Mouse (Mus musculus) heart, embryonic 10.5 days (tissue): ENCODE measurements around the gene Tmem50b. TPM values are rescaled to one million over a fixed set of nuclear protein-coding genes. Genes with fewer than 3 reads are reported as not detected.
"Not testable (repeated sequence)": the region's sequence is repeated elsewhere in the genome, so short reads cannot be mapped to it uniquely, and the experiment has no call there.

Experiments used
- DNase-seq: peaks from one replicate; pipeline ENCODE4 v3.0.0-alpha.2; 2017; ENCODE audit warnings: low spot score
- H3K27ac ChIP-seq: fragments of 300-500 bp; sonication (generic); 2 replicates; pipeline ENCODE4 v1.5.1; 2016; ENCODE audit warnings: mild to moderate bottlenecking
- H3K27me3 ChIP-seq: fragments of 300-500 bp; sonication (generic); 2 replicates; pipeline ENCODE4 v1.6.1; 2016; ENCODE audit warnings: mild to moderate bottlenecking; ENCODE audit not compliant: poor library complexity, insufficient read depth, severe bottlenecking
- H3K36me3 ChIP-seq: fragments of 300-500 bp; sonication (generic); 2 replicates; pipeline ENCODE4 v1.6.1; 2016; ENCODE audit warnings: mild to moderate bottlenecking, moderate library complexity
- H3K4me1 ChIP-seq: fragments of 300-500 bp; sonication (generic); 2 replicates; pipeline ENCODE4 v1.6.1; 2016; ENCODE audit warnings: mild to moderate bottlenecking
- H3K4me3 ChIP-seq: fragments of 300-500 bp; sonication (generic); 2 replicates; pipeline ENCODE4 v1.5.1; 2016; ENCODE audit warnings: mild to moderate bottlenecking, moderate library complexity
- H3K9me3 ChIP-seq: fragments of 300-500 bp; sonication (generic); 2 replicates; pipeline ENCODE4 v1.6.1; 2016; ENCODE audit warnings: mild to moderate bottlenecking, moderate library complexity
- WGBS: fragments of 180-500 bp; shearing (Covaris S2); methylation state at CpG from one replicate; pipeline ENCODE4 v1.1.7; 2016; 5-methylcytosine and 5-hydroxymethylcytosine counted together
- polyA plus RNA-seq: library from polyadenylated mRNA; unstranded; fragments of >200 nt; fragmentation: Nextera tagmentation; extraction: Ambion mirVana; gene quantifications from 2 replicates; pipeline ENCODE4 v1.2.1, GENCODE M21; 2016

Tmem50b gene
- 44.7 and 56.1 TPM in 2 replicates for polyA plus RNA-seq

- DNase-seq, result peak; percentile 99
- WGBS, result under 1% methylated on average over 34 of the region's 34 CpGs
- Histone ChIP-seq H3K27ac (peak within 1 kb of the TSS; percentile 90), H3K4me1 (peaks cover 23% of the 10 kb centered on the region), H3K4me3 (peak within 1 kb of the TSS; percentile 93), H3K36me3 (peaks cover 4% of the 10 kb centered on the region), H3K27me3 (peaks cover 10% of the 10 kb centered on the region), H3K9me3 (no peaks in the 10 kb centered on the region)
These were observed at the start of gene Tmem50b for GRCm38 (mm10) chr16:91597672-91598010. Gene Tmem50b (minus strand): TSS chr16:91597800.

GRCm38 (mm10) chr16:91646681-91647419, 49.2 kb upstream of the Tmem50b start, which contains the start of gene Gart:
Gene Gart (minus strand): TSS chr16:91646952.
- peak within 1 kb of the TSS; percentile 87 for H3K4me3 ChIP-seq
- peak within 1 kb of the TSS; percentile 99 for H3K27ac ChIP-seq
- peaks cover 26% of the 10 kb centered on the region for H3K36me3 ChIP-seq
- WGBS, result under 1% methylated on average over 59 of the region's 59 CpGs
- H3K4me1 ChIP-seq, result peaks cover 10% of the 10 kb centered on the region
- H3K9me3 ChIP-seq, result no peaks in the 10 kb centered on the region
- H3K27me3 ChIP-seq, result no peaks in the 10 kb centered on the region
- peak; percentile 97 for DNase-seq

- peak overlapping the region; percentile 87 for H3K4me3 ChIP-seq
- H3K27me3 ChIP-seq, result no peaks in the 10 kb centered on the region
- whole genome bisulfite sequencing, result 2% methylated on average over 11 of the region's 11 CpGs
- peak overlapping the region; percentile 99 for H3K27ac ChIP-seq
- peaks cover 10% of the 10 kb centered on the region for H3K4me1 ChIP-seq
- H3K9me3 ChIP-seq, result no peaks in the 10 kb centered on the region
- H3K36me3 ChIP-seq, result peaks cover 26% of the 10 kb centered on the region
- DNase-seq, result peak; percentile 76
These were observed 48.5 kb upstream of the Tmem50b start for GRCm38 (mm10) chr16:91645995-91646602.

- H3K9me3 ChIP-seq, H3K27me3 ChIP-seq, H3K27ac ChIP-seq: not testable (repeated sequence)
- peaks cover 29% of the 10 kb centered on the region for H3K36me3 ChIP-seq
- peak; percentile 63 for DNase-seq
- H3K4me3 ChIP-seq, result peak overlapping the region; percentile 87
- 82% methylated on average over 1 of the region's 2 CpGs for WGBS
- H3K4me1 ChIP-seq, result peaks cover 10% of the 10 kb centered on the region
These were observed 47.8 kb upstream of the Tmem50b start for GRCm38 (mm10) chr16:91645420-91645819.

- Histone ChIP-seq H3K4me3 (no peak overlapping the region), H3K4me1 (peaks cover 10% of the 10 kb centered on the region), H3K36me3 (peaks cover 34% of the 10 kb centered on the region), H3K9me3 (no peaks in the 10 kb centered on the region), H3K27ac (no peak overlapping the region), H3K27me3 (no peaks in the 10 kb centered on the region)
- DNase-seq, result peak; percentile 56
- WGBS, result 76% methylated on average over 2 of the region's 2 CpGs
These were observed 47.3 kb upstream of the Tmem50b start for GRCm38 (mm10) chr16:91644901-91645300.

GRCm38 (mm10) chr16:91640171-91640570, 42.6 kb upstream of the Tmem50b start:
- Histone ChIP-seq H3K4me3 (no peak overlapping the region), H3K27ac (no peak overlapping the region), H3K4me1 (peaks cover 3% of the 10 kb centered on the region; the same call in 1 of the 2 replicates), H3K36me3 (peaks cover 81% of the 10 kb centered on the region), H3K9me3 (no peaks in the 10 kb centered on the region), H3K27me3 (no peaks in the 10 kb centered on the region)
- no peak for DNase-seq
- WGBS, result 94% methylated on average over 8 of the region's 8 CpGs

- no peaks in the 10 kb centered on the region for H3K9me3 ChIP-seq
- no peak for DNase-seq
- H3K27ac ChIP-seq, result no peak overlapping the region
- 95% methylated on average over 2 of the region's 2 CpGs for WGBS
- H3K4me1 ChIP-seq, result no peaks in the 10 kb centered on the region
- no peak overlapping the region for H3K4me3 ChIP-seq
- no peaks in the 10 kb centered on the region for H3K27me3 ChIP-seq
- H3K36me3 ChIP-seq, result peaks cover 87% of the 10 kb centered on the region
These were observed 42.0 kb upstream of the Tmem50b start for GRCm38 (mm10) chr16:91639636-91640035.

GRCm38 (mm10) chr16:91639161-91639560, 41.6 kb upstream of the Tmem50b start:
- H3K27ac ChIP-seq, result no peak overlapping the region
- DNase-seq, result no peak
- 91% methylated on average over 5 of the region's 5 CpGs for WGBS
- no peaks in the 10 kb centered on the region for H3K4me1 ChIP-seq
- no peaks in the 10 kb centered on the region for H3K9me3 ChIP-seq
- no peaks in the 10 kb centered on the region for H3K27me3 ChIP-seq
- H3K36me3 ChIP-seq, result peaks cover 91% of the 10 kb centered on the region
- H3K4me3 ChIP-seq, result no peak overlapping the region

GRCm38 (mm10) chr16:91633641-91634040, 36.0 kb upstream of the Tmem50b start:
- Histone ChIP-seq H3K36me3 (peaks cover 97% of the 10 kb centered on the region), H3K4me1 (no peaks in the 10 kb centered on the region), H3K9me3 (no peaks in the 10 kb centered on the region), H3K27ac (no peak overlapping the region), H3K4me3 (no peak overlapping the region), H3K27me3 (no peaks in the 10 kb centered on the region)
- WGBS, result 92% methylated on average over 12 of the region's 12 CpGs
- no peak for DNase-seq

- H3K4me3 ChIP-seq, result no peak overlapping the region
- no peaks in the 10 kb centered on the region for H3K4me1 ChIP-seq
- no peak for DNase-seq
- WGBS, result 96% methylated on average over 7 of the region's 7 CpGs
- no peak overlapping the region for H3K27ac ChIP-seq
- no peaks in the 10 kb centered on the region for H3K9me3 ChIP-seq
- no peaks in the 10 kb centered on the region for H3K27me3 ChIP-seq
- peaks cover 97% of the 10 kb centered on the region for H3K36me3 ChIP-seq
These were observed 35.3 kb upstream of the Tmem50b start for GRCm38 (mm10) chr16:91632940-91633339.

- Histone ChIP-seq H3K9me3 (no peaks in the 10 kb centered on the region), H3K27me3 (no peaks in the 10 kb centered on the region), H3K4me1 (no peaks in the 10 kb centered on the region), H3K36me3 (peaks cover 97% of the 10 kb centered on the region), H3K4me3 (no peak overlapping the region), H3K27ac (no peak overlapping the region)
- DNase-seq, result no peak
- WGBS, result 92% methylated on average over 5 of the region's 5 CpGs
These were observed 34.8 kb upstream of the Tmem50b start for GRCm38 (mm10) chr16:91632439-91632838.

- H3K4me3 ChIP-seq, result no peak overlapping the region
- H3K36me3 ChIP-seq, result peaks cover 95% of the 10 kb centered on the region
- 85% methylated on average over 1 of the region's 1 CpGs for WGBS
- H3K27ac ChIP-seq, result no peak overlapping the region
- H3K27me3 ChIP-seq, result no peaks in the 10 kb centered on the region
- H3K4me1 ChIP-seq, result no peaks in the 10 kb centered on the region
- no peak for DNase-seq
- no peaks in the 10 kb centered on the region for H3K9me3 ChIP-seq
These were observed 33.0 kb upstream of the Tmem50b start for GRCm38 (mm10) chr16:91630584-91630983.

- Histone ChIP-seq H3K27ac (no peak overlapping the region), H3K4me3 (no peak overlapping the region), H3K9me3 (no peaks in the 10 kb centered on the region), H3K27me3 (no peaks in the 10 kb centered on the region), H3K36me3 (peaks cover 95% of the 10 kb centered on the region), H3K4me1 (no peaks in the 10 kb centered on the region)
- WGBS, result 84% methylated on average over 4 of the region's 4 CpGs
- no peak for DNase-seq
These were observed 32.1 kb upstream of the Tmem50b start for GRCm38 (mm10) chr16:91629749-91630148.
